8 mouse cellular contexts compared by ENCODE assay signal in genomic region chr1:170477636-170478600, GRCm38 (mm10).
A peak's percentile ranks its signal among the peaks of the same experiment; 100 is the strongest.
DNase-seq lines count a peak whose midpoint lies in the region; ATAC-seq lines count a peak whose summit lies in the region.

No protein-coding gene starts in this region.

- DNase-seq in heart, adult 11 months = peak; percentile 95
- DNase-seq in heart, postnatal 25 days (ENCODE audit: low spot score) = no peak
- DNase-seq in embryonic facial prominence, embryonic 11.5 days (ENCODE audit: low spot score) = no peak
- DNase-seq in heart, postnatal 14 days = peak; percentile 24 to 30
- no peak for DNase-seq in layer of hippocampus, postnatal 10 days (ENCODE audit: low spot score in 2 of 2)
- DNase-seq in adrenal gland, adult 18-20 months (ENCODE audit: low spot score in 2 of 2) = no peak

- intact Hi-C loops in heart, postnatal 25 days (cut with DNase I) = no loop called here
- intact Hi-C loops in heart, postnatal 14 days (cut with DNase I) = no loop called here

- 23% methylated on average over 10 of the region's 10 CpGs for WGBS in embryonic facial prominence, embryonic 11.5 days
- WGBS in limb, embryonic 13.5 days = 32% methylated on average over 10 of the region's 10 CpGs
- WGBS in neural tube, embryonic 15.5 days = 27% methylated on average over 10 of the region's 10 CpGs

- no peak overlapping the region for H3K9ac ChIP-seq in embryonic facial prominence, embryonic 11.5 days (replicated peaks; ENCODE audit: low read length)
- no peak overlapping the region for H3K9ac ChIP-seq in limb, embryonic 13.5 days
- no peak overlapping the region for H3K9ac ChIP-seq in neural tube, embryonic 15.5 days (replicated peaks)

- H3K27ac ChIP-seq in embryonic facial prominence, embryonic 11.5 days (replicated peaks; ENCODE audit: low read depth, low read length) = no peak overlapping the region
- peak overlapping the region; percentile 17; the same call in 1 of the 2 replicates for H3K27ac ChIP-seq in limb, embryonic 13.5 days
- peak overlapping the region; percentile 58 for H3K27ac ChIP-seq in neural tube, embryonic 15.5 days (replicated peaks)

- peak; percentile 40; the same call in 1 of the 2 replicates for ATAC-seq in embryonic facial prominence, embryonic 11.5 days (replicated peaks; ENCODE audit: insufficient number of reproducible peaks, low FRiP score, low TSS enrichment, low read depth)
- ATAC-seq in limb, embryonic 13.5 days (ENCODE audit: low FRiP score, low read depth) = no peak
- ATAC-seq in neural tube, embryonic 15.5 days (ENCODE audit: low FRiP score) = no peak

- no peak overlapping the region for H3K4me2 ChIP-seq in embryonic facial prominence, embryonic 11.5 days (ENCODE audit: low read depth, low read length)
- no peak overlapping the region for H3K4me2 ChIP-seq in limb, embryonic 13.5 days (replicated peaks)
- H3K4me2 ChIP-seq in neural tube, embryonic 15.5 days = no peak overlapping the region

- H3K36me3 ChIP-seq in embryonic facial prominence, embryonic 11.5 days (replicated peaks; ENCODE audit: control insufficient read depth, insufficient read depth, low read depth, low read length) = no peaks in the 10 kb centered on the region
- no peaks in the 10 kb centered on the region for H3K36me3 ChIP-seq in limb, embryonic 13.5 days
- H3K36me3 ChIP-seq in neural tube, embryonic 15.5 days = no peaks in the 10 kb centered on the region

- no peaks in the 10 kb centered on the region for H3K27me3 ChIP-seq in embryonic facial prominence, embryonic 11.5 days (ENCODE audit: control insufficient read depth, insufficient read depth, low read length)
- no peaks in the 10 kb centered on the region for H3K27me3 ChIP-seq in limb, embryonic 13.5 days
- no peaks in the 10 kb centered on the region for H3K27me3 ChIP-seq in neural tube, embryonic 15.5 days (replicated peaks)

- H3K4me1 ChIP-seq in embryonic facial prominence, embryonic 11.5 days (ENCODE audit: control insufficient read depth, insufficient read depth, low read length) = no peaks in the 10 kb centered on the region; the same call in 1 of the 2 replicates
- H3K4me1 ChIP-seq in limb, embryonic 13.5 days = peaks cover 46% of the 10 kb centered on the region
- H3K4me1 ChIP-seq in neural tube, embryonic 15.5 days = peaks cover 24% of the 10 kb centered on the region

- no peak overlapping the region for H3K4me3 ChIP-seq in embryonic facial prominence, embryonic 11.5 days (ENCODE audit: low read depth, low read length)
- no peak overlapping the region for H3K4me3 ChIP-seq in limb, embryonic 13.5 days
- no peak overlapping the region for H3K4me3 ChIP-seq in neural tube, embryonic 15.5 days (replicated peaks)

- no peaks in the 10 kb centered on the region for H3K9me3 ChIP-seq in embryonic facial prominence, embryonic 11.5 days (replicated peaks; ENCODE audit: control insufficient read depth, low read length)
- no peaks in the 10 kb centered on the region for H3K9me3 ChIP-seq in limb, embryonic 13.5 days
- no peaks in the 10 kb centered on the region for H3K9me3 ChIP-seq in neural tube, embryonic 15.5 days (replicated peaks)

Comparison
In these comparisons a context has a peak if more than half of its experiments do, and no peak if none do; other contexts are left out.
1. DNase-seq: peak in heart, adult 11 months (single experiment) and heart, postnatal 14 days (2 of 2); none in heart, postnatal 25 days (single experiment), embryonic facial prominence, embryonic 11.5 days (single experiment), layer of hippocampus, postnatal 10 days (0 of 2) and adrenal gland, adult 18-20 months (0 of 2).